Mouse (Mus musculus) frontal cortex, adult 2 months (tissue): ENCODE measurements at regions not wholly inside any gene's neighbourhood (a gene's known extent, or its start where the extent isn't known, plus 50 kb on each side); places are given as distances from the start of the nearest gene placed in this dataset.

Experiments used
- DNase-seq, 2 experiments: peaks; one replicate each; pipeline ENCODE4 v3.0.0; 2022; ENCODE audit warnings: low spot score in 1 of 2; ENCODE audit errors: extremely low spot score in 1 of 2

- no peak for DNase-seq
Observed at GRCm38 (mm10) chr2:159014553-159014952, 219.9 kb downstream of the Dhx35 start.

DNA sequence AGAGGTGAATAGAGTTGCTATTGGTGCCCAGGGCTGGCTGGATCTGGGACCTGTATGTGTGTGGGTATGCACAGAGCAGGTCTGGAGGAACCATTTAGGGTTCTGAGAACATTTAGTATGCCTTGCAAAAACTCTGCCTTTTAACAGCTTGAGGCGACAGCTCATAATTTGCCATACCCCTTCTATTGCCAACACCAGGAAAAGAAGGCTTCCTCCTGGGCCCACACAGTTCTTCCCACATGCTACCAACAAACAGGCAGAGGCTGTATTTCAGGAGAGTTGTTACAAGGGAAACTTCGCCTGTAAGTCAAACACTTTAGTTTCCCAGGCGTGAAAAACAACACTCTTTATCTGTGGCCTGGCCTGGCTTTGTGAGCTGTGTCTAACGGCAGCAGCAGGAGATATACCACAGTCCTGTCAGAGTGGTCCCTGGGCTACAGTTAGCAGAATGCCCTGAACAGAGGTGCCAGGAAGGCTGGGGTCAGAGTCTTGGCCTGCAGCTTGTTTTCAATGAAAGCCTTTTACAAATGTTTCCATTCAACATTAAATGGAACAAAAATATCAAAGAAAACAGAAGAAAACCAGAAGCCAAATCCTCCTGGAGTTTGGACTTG, 225.4 kb downstream of the Dhx35 start:
- peak; percentile 33 to 71 for DNase-seq

- no peak for DNase-seq
Observed at GRCm38 (mm10) chr2:159032147-159032546, 237.5 kb downstream of the Dhx35 start.

DNA sequence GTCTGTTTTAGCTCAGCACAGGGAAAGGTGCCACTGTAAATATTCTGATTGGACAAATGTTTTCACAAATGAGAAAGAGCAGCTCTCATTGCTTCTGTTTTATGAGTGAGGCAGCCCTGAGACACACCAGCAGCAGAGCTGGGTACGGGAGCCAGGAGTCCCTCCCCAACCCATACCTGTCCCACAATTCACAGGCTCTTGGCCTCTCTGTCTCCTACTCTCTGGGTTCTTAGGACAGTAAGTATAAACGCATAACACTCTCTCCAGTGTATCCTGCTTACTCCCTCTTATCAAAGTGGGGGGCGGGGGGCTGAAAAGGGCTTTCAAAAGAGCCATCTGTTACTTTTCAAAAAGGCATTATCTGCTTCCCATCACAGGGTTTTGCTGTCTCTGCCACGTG, 245.3 kb downstream of the Dhx35 start:
- DNase-seq = no peak

DNA sequence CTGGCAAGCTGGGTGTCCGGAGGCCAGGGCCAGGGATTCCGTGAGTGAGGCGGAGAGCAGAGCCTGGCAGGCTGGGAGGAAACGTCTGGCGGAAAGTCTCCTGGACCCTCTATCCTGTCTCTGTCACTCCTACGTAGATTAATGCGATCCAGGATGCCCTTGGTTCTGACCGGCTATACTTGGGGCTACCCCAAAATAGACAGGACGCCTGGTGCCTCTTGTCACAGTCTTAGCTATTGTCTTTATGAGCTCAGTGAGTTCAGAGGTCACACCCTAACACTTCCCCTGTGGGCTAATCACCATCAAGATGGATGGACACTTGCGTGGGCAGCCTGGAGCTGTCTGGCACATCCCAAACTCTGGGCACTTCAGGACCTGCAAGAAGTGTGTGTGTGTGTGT, 258.9 kb downstream of the Dhx35 start:
- DNase-seq = no peak

DNA sequence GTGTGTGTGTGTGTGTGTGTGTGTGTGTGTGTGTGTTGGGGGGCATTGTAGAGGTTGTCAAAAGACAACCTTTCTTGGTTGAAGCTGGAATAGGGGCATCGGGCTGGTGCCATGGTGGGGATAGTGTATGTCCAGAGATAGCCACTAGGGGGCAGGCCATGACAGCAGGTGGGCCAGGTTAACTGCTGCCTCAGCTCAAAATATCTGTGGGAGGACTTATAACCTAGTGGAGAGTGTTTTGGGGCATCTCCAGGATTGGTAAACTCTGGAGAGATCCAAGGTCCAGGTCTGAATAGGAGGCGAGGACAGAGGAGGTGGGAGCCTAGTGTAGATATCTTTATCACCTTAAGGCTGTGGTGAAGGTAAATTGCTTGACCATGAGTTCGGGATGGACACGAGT, 259.3 kb downstream of the Dhx35 start:
- DNase-seq = peak in 1 of 2 experiments; percentile 84

DNA sequence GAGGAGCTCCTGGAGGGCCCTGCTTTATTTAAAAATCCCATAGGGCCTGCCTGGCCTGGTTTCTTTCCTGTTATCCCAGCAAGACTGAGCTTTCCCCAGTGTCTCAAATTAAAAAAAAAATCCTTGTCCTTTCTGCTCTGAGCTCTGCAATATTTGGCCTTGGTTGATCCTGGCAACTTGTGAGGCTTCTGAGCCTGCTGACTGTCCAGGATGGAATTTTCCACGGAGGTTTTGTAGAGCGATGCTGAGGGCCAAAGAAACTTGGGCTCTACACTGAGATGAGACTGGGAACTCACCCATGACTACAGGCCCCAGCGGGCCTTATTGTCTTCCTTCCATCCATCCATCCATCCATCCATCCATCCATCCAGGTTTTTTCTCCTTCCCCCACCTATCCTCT, 259.8 kb downstream of the Dhx35 start:
- DNase-seq = no peak

DNA sequence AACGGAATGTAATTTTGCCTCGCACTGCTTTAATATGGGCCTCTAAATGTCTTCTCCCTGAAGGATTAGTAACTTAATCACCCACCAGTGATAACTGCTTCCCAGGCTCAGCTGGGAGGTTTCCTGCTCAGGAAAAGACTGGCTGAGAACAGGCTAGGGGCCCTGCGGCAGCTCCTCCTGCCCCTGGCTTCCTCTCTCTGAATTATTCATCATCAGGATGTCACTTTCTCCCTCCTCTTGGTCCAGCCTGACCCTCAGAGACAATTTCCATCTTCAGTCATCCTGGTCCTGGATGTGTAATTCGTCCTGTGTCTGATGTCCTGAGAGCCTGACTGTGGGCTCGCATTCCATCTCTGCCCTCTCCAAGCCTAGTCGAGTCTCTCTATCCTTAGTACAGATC, 261.2 kb downstream of the Dhx35 start:
- no peak for DNase-seq

- no peak for DNase-seq
Observed at GRCm38 (mm10) chr2:159056960-159057359, 262.4 kb downstream of the Dhx35 start.

GRCm38 (mm10) chr2:159057506-159057905, 262.9 kb downstream of the Dhx35 start:
- no peak for DNase-seq

GRCm38 (mm10) chr2:159062266-159062665, 267.7 kb downstream of the Dhx35 start:
- peak in 1 of 2 experiments; percentile 29 for DNase-seq

DNA sequence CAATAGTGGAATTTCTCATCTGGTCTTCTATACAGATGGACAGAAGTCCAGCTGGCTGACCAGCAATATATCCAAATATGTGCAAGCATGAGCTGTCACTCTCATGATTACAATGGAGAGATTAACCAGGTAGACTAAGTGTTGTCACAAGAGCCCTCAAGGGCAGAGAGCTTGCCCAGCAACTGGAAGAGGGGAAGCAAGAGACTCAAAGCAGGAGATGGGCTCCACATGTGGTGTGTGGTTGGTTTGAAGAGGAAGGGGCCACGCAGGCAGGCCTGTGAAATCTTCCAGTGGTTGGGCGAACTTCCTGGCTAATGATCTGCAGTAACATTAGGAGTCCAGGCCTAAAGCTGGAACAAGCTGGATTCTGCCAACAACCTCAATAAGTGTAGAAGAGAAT, 268.1 kb downstream of the Dhx35 start:
- no peak for DNase-seq

DNA sequence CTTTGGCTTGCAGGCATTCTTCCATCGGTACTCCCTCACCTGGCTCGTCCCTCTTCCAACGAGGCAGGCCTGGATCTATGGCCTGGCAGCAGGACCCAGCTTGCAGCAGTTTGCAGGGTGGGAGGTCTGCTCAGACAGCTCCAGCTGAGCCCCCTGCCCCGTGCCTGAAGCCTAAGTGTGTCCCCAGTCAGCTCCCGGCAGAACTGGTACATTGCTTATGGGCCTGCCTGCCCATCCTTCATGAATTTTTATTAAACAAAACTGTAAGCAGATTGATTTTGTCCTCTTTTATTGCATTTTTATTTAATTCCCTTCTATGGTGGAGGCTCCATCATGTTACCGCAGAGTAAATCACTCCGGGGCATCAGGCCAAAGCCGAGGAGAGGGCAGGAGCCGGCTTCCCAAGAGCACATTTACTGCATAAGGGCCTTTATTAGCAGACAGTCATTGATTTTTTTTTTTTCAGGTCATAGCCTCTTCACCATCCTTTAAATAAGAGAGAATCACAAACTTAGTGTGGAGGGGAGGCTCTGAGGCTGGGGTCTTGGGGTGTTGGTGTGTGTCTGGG, 269.9 kb downstream of the Dhx35 start:
- DNase-seq = no peak

GRCm38 (mm10) chr2:159067506-159067905, 272.9 kb downstream of the Dhx35 start:
- DNase-seq = no peak

- no peak for DNase-seq
Observed at GRCm38 (mm10) chr2:159068303-159069020, 273.9 kb downstream of the Dhx35 start.

DNA sequence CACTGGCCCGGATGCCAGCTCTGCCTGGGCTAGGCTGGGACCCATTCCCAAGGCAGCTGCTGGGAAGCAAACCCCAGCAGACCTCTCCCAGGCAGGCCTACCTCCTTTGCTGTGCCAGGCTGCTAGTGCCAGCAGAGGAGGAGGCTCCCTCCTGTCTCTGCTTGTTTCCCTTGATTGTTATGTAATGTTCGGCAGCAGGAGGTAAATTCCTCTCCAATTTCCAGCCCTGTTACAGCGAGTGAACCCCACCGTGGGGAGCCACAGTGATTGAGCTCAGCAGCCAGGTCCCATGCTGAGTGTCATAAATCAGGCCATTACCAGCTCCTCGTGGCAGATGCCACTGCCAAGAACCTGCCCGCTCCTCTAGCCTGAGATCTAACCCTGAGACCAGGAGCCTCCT, 274.6 kb downstream of the Dhx35 start:
- peak in 1 of 2 experiments; percentile 26 for DNase-seq

DNA sequence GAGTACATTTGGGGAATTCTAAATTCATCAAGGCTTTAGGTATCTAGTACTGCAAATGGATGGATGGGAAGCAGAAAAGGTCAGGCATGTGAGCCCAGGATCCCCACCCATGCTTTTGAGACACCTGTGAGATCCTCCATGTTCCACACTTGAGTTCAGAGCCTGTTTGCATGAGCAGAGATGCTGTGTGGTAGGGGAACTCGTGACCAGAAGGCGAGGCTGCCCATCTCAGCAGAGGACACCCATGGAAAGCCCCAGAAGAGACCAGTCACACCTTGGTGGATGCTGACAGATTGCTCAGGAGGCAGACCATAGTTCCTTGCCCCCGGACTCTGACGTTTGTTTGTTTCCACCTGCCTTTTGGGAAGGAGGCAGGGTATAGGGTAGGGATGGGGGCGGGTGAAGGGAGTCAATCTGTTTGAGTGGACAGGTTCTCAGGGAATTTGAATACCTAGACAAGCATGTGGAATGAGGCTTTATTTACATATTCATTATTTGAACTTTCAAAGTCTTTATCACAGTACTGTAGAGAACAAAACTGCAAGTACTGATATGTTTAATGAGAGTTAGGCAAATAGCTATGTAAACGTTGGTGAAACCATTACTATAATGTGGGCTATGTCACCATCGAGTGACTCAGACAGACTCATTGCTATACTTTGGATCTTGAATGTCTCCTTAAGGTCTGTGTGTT, 278.5 kb downstream of the Dhx35 start:
- no peak for DNase-seq

- DNase-seq = no peak
Observed at GRCm38 (mm10) chr2:159079836-159080235, 285.2 kb downstream of the Dhx35 start.

DNA sequence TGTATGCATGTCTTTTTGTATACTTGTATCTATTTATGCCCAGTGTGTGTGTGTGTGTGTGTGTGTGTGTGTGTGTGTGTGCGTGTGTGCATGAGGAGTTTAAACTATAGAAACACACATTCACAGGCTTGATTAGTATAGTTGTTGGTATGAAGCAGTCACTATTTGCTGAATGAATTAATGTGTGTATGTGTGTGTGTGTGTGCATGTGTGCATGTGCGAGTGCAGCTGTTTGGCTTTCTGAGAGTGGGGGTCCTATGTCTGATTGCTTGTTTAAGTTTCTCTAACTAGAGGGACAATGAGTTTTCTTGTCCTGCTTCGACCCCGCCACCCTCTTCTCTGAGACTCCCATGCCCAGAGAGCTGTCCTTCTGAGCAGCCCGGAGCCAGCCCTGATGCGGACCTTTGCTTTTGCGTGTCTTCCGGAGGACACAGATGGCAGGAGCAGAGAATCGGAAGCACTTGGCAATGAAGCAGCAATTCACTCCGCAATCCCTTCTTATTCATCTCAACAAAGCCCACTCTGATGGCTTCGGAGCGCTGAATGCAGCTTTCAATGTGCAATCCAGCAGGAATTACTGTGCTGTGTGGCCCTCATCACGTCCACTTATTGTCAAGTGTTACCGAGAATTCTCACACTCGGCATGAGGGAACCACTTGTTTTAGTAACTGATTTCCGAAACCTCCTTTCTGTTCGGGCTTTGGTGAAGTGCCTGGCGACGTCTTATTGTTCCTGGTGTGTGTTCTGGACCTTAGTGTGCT, 286.4 kb downstream of the Dhx35 start:
- peak; percentile 4 to 20 for DNase-seq

DNA sequence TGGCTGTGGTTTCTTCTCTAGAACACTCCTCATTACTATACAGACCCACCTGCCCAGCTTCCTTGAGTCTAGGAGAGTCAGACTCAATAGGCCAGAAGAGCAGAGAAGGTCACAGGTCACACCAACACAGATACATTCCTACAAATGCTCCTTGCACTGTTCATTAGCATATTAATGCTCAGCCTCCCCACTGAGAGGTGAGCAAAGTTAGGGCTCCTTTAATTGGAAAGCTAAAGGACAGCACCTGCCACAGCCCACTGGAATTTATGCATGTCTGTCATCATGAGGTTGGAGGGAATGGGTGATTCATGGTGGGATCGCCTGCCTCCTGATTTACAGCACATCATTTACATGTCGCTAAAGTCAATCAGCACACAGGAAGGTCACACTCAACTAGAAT, 292.2 kb downstream of the Dhx35 start:
- DNase-seq = no peak

DNA sequence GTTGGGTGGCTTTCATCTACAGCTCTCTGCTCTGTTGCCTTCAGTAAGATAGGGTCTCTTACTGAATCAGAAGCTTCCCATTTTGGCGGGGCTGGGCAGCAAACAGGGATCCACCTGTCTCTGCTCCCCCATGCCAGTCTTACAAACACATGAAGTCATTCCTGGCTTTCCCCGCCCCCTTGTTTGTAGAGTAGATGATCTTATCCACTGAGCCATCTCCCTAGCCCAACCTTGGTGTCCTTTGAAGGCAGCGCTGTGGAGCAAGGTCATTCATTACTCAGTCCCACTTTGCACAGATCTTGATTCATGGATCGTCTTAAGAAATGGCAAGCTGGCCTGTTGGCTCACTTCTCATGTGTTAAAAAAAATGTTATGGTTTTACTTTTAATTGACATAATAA, 293.6 kb downstream of the Dhx35 start:
- DNase-seq = no peak
